Mouse (Mus musculus) heart, embryonic 15.5 days (tissue): ENCODE measurements around the gene Oas1c. TPM values are rescaled to one million over a fixed set of nuclear protein-coding genes. Genes with fewer than 3 reads are reported as not detected.

Experiments used
- ATAC-seq: fragments of 200-750 bp; cut with Nextera tagmentation; replicated peaks from 2 replicates; pipeline ENCODE4 v1.8.0; 2017; ENCODE audit warnings: low read depth, moderate TSS enrichment; ENCODE audit not compliant: insufficient number of reproducible peaks, insufficient read depth, low FRiP score
- H3K27ac ChIP-seq: fragments of 300-500 bp; sonication (generic); 2 replicates; pipeline ENCODE4 v1.5.1; 2015; ENCODE audit warnings: mild to moderate bottlenecking, inconsistent platforms
- H3K27me3 ChIP-seq: fragments of 300-500 bp; sonication (generic); 2 replicates; pipeline ENCODE4 v1.6.1; 2015; ENCODE audit warnings: inconsistent platforms
- H3K36me3 ChIP-seq: fragments of 300-500 bp; sonication (generic); 2 replicates; pipeline ENCODE4 v1.6.1; 2015; ENCODE audit warnings: mild to moderate bottlenecking, inconsistent platforms
- H3K4me1 ChIP-seq: fragments of 300-500 bp; sonication (generic); replicated peaks from 2 replicates; pipeline ENCODE4 v1.6.1; 2015; ENCODE audit warnings: inconsistent platforms
- H3K4me2 ChIP-seq: fragments of 300-500 bp; sonication (generic); 2 replicates; pipeline ENCODE4 v1.6.1; 2015; ENCODE audit warnings: inconsistent platforms, mild to moderate bottlenecking, moderate library complexity
- H3K4me3 ChIP-seq: fragments of 300-500 bp; sonication (generic); 2 replicates; pipeline ENCODE4 v1.5.1; 2015; ENCODE audit warnings: mild to moderate bottlenecking, inconsistent platforms
- H3K9ac ChIP-seq: fragments of 300-500 bp; sonication (generic); 2 replicates; pipeline ENCODE4 v1.6.1; 2015; ENCODE audit warnings: mild to moderate bottlenecking, inconsistent platforms
- H3K9me3 ChIP-seq: fragments of 300-500 bp; sonication (generic); replicated peaks from 2 replicates; pipeline ENCODE4 v1.6.1; 2016; ENCODE audit warnings: inconsistent platforms
- WGBS: fragments of 180-500 bp; shearing (Covaris S2); methylation state at CpG from one replicate; pipeline ENCODE4 v1.1.7; 2015; ENCODE audit warnings: mixed read lengths; 5-methylcytosine and 5-hydroxymethylcytosine counted together
- polyA plus RNA-seq: library from polyadenylated mRNA; unstranded; fragments of >200 nt; fragmentation: Nextera tagmentation; extraction: Ambion mirVana; gene quantifications from 2 replicates; pipeline ENCODE4 v1.2.1, GENCODE M21; 2015

The Oas1c gene
- polyA plus RNA-seq: 0.73 and 0.84 TPM in 2 replicates

GRCm38 (mm10) chr5:120811951-120812819 is at the start of gene Oas1c:
Oas1c (minus strand) TSS chr5:120812514.
- ATAC-seq: peak; percentile 73; the same call in 1 of the 2 replicates
- Histone ChIP-seq H3K4me3 (peak within 1 kb of the TSS; percentile 54), H3K4me2 (peak within 1 kb of the TSS; percentile 77), H3K36me3 (no peaks in the 10 kb centered on the region), H3K4me1 (peaks cover 9% of the 10 kb centered on the region), H3K27ac (peak within 1 kb of the TSS; percentile 48; the same call in 1 of the 2 replicates), H3K9me3 (no peaks in the 10 kb centered on the region), H3K9ac (peak within 1 kb of the TSS; percentile 47), H3K27me3 (no peaks in the 10 kb centered on the region)
- WGBS: 6% methylated on average over 18 of the region's 18 CpGs

DNA sequence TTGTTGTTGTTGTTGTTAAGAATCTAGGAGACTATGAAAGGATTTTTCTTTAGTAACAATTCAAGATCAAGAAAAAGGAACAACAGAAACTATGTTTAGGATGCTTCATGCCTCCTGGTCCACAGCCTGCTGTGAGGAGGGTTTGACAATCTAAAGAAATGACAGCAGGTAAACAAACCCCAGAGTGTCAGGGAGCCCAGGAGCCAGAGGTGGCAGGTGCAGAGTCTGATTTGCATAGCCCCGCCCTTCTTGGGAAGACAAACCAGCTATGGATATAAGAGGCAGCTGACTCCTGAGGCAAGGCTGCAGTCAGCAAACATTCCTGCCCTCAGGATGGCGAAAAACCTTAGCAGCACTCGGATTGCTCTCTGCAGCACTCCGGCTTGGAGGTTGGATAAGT is 48.8 kb upstream of the Oas1c start, which contains the start of gene Oas1h:
Gene Oas1h (plus strand): TSS at position 301 of the 400 bp plus-strand sequence.
- Histone ChIP-seq H3K9me3 (no peaks in the 10 kb centered on the region), H3K36me3 (no peaks in the 10 kb centered on the region), H3K27ac (no peak within 1 kb of the TSS), H3K27me3 (no peaks in the 10 kb centered on the region), H3K4me1 (no peaks in the 10 kb centered on the region), H3K4me3 (no peak within 1 kb of the TSS), H3K9ac (no peak within 1 kb of the TSS), H3K4me2 (no peak within 1 kb of the TSS)
- WGBS: 64% methylated on average over 4 of the region's 4 CpGs
- no peak for ATAC-seq

DNA sequence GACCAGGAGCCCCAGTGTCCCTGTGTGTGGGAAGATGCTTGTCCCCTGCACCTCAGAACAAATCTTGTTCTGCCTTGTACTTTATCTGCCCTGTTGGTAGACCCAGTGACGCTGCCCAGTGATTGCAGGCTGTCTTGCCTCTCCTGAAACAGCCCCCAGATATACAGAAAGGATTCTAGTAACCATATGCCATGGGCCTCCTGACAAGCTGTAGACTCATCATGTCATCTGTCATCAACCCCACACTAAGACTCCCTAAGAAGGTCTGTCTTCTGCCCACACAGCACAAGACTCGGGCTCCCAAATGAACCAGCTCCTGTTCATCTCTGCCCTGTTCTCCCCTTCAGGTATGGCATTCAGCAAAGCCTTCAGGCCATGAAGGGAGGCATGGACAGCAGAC is 46.9 kb upstream of the Oas1c start:
- H3K27me3 ChIP-seq: no peaks in the 10 kb centered on the region
- WGBS: 52% methylated on average over 2 of the region's 2 CpGs
- no peak overlapping the region for H3K27ac ChIP-seq
- ATAC-seq: no peak
- no peak overlapping the region for H3K4me2 ChIP-seq
- no peaks in the 10 kb centered on the region for H3K4me1 ChIP-seq
- no peak overlapping the region for H3K4me3 ChIP-seq
- H3K36me3 ChIP-seq: no peaks in the 10 kb centered on the region
- no peak overlapping the region for H3K9ac ChIP-seq
- 0 out of 2 replicates have a peak, but pooled peaks cover 2% of the 10 kb centered on the region for H3K9me3 ChIP-seq

GRCm38 (mm10) chr5:120849601-120850136 is 37.4 kb upstream of the Oas1c start:
- 0 out of 2 replicates have a peak, but pooled peaks cover 4% of the 10 kb centered on the region for H3K9me3 ChIP-seq
- no peaks in the 10 kb centered on the region for H3K36me3 ChIP-seq
- no peaks in the 10 kb centered on the region for H3K27me3 ChIP-seq
- H3K9ac ChIP-seq: no peak overlapping the region
- H3K4me2 ChIP-seq: no peak overlapping the region
- ATAC-seq: no peak
- H3K4me3 ChIP-seq: no peak overlapping the region
- 62% methylated on average over 3 of the region's 3 CpGs for WGBS
- H3K27ac ChIP-seq: no peak overlapping the region
- no peaks in the 10 kb centered on the region for H3K4me1 ChIP-seq

DNA sequence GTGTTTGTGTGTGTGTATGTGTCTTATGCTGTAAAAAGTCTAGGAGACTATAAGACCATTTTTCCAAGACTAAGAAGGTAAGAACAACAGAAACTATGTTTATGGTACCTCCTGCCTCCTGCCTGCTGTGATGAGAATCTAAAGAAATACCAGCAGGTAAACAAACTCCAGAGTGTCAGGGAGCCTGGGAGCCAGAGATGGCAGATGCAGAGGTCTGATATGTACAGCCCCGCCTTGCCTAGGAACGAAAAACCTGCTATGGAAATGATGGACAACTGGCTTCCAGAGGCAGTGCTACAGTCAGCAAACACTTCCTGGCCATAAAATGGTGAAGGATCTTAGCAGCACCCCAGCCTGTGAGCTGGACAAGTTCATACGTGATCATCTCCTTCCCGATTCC is 34.8 kb upstream of the Oas1c start, which contains the start of gene Oas1f:
Gene Oas1f (plus strand): TSS at position 301 of the 400 bp plus-strand sequence.
- Histone ChIP-seq H3K4me2 (no peak within 1 kb of the TSS), H3K27me3 (no peaks in the 10 kb centered on the region), H3K9me3 (no peaks in the 10 kb centered on the region), H3K27ac (no peak within 1 kb of the TSS), H3K4me1 (no peaks in the 10 kb centered on the region), H3K9ac (no peak within 1 kb of the TSS), H3K4me3 (no peak within 1 kb of the TSS), H3K36me3 (no peaks in the 10 kb centered on the region)
- 61% methylated on average over 4 of the region's 4 CpGs for WGBS
- ATAC-seq: no peak

- Histone ChIP-seq H3K9ac (no peak overlapping the region), H3K36me3 (no peaks in the 10 kb centered on the region), H3K27ac (no peak overlapping the region), H3K4me2 (no peak overlapping the region), H3K4me3 (no peak overlapping the region), H3K27me3 (no peaks in the 10 kb centered on the region), H3K9me3 (no peaks in the 10 kb centered on the region), H3K4me1 (no peaks in the 10 kb centered on the region)
- WGBS: 59% methylated on average over 3 of the region's 3 CpGs
- ATAC-seq: no peak
These were observed 32.4 kb upstream of the Oas1c start for GRCm38 (mm10) chr5:120844713-120845112.

DNA sequence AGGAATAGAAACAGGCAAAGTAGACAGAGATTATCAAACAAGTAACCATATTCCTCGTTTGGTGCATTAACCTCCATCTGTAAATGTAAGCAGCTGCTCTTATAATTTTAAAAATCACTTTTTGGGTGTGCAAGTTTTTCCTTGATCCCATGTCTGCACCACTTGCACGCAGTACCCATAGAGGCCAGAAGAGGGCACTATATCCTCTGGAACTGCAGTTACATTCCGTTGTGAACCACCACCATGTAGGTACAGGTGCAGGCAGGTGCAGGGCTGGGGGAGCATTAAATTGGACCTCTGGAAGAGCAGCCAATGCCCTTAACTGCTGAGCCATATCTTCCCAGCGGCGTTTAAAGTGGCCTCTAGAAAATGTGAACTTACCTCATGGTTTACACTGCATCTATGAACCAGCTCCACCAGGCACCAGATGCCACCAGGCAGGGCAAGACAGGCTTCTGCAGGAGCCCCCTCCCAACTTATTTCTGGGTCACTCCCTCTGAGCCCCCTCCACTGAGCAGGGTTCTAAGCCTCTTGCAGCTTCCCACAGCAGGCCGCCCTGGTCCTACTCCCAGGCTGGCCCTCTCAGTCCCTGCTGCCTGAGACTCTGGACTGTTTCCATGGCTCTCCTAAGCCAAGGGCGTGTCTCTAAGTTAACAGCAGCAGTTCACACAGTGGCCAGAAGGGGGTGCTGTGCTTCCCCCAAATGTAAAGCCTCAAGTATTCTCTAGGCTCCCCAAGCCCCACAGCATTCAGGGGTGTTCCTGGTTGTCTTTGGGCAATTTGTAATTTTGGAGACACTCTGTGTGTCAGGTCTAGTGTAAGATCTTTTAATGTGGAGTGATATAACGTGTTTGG is 24.6 kb upstream of the Oas1c start:
- 7% methylated on average over 8 of the region's 8 CpGs for WGBS
- Histone ChIP-seq H3K36me3 (no peaks in the 10 kb centered on the region), H3K27me3 (peaks cover 26% of the 10 kb centered on the region), H3K4me2 (no peak overlapping the region), H3K4me1 (no peaks in the 10 kb centered on the region), H3K9me3 (no peaks in the 10 kb centered on the region), H3K4me3 (no peak overlapping the region), H3K27ac (no peak overlapping the region), H3K9ac (no peak overlapping the region)
- ATAC-seq: no peak

GRCm38 (mm10) chr5:120833335-120834280 is 21.3 kb upstream of the Oas1c start:
- ATAC-seq: no peak
- H3K4me3 ChIP-seq: no peak overlapping the region
- no peaks in the 10 kb centered on the region for H3K36me3 ChIP-seq
- H3K9me3 ChIP-seq: no peaks in the 10 kb centered on the region
- peaks cover 26% of the 10 kb centered on the region for H3K27me3 ChIP-seq
- no peaks in the 10 kb centered on the region for H3K4me1 ChIP-seq
- no peak overlapping the region for H3K4me2 ChIP-seq
- no peak overlapping the region for H3K27ac ChIP-seq
- H3K9ac ChIP-seq: no peak overlapping the region
- 15% methylated on average over 17 of the region's 17 CpGs for WGBS

- no peak overlapping the region for H3K4me3 ChIP-seq
- H3K4me1 ChIP-seq: no peaks in the 10 kb centered on the region
- WGBS: 68% methylated on average over 4 of the region's 4 CpGs
- H3K9ac ChIP-seq: no peak overlapping the region
- no peaks in the 10 kb centered on the region for H3K9me3 ChIP-seq
- no peak overlapping the region for H3K4me2 ChIP-seq
- H3K36me3 ChIP-seq: no peaks in the 10 kb centered on the region
- peaks cover 21% of the 10 kb centered on the region for H3K27me3 ChIP-seq
- no peak for ATAC-seq
- no peak overlapping the region for H3K27ac ChIP-seq
These were observed 18.7 kb upstream of the Oas1c start for GRCm38 (mm10) chr5:120831031-120831430.

DNA sequence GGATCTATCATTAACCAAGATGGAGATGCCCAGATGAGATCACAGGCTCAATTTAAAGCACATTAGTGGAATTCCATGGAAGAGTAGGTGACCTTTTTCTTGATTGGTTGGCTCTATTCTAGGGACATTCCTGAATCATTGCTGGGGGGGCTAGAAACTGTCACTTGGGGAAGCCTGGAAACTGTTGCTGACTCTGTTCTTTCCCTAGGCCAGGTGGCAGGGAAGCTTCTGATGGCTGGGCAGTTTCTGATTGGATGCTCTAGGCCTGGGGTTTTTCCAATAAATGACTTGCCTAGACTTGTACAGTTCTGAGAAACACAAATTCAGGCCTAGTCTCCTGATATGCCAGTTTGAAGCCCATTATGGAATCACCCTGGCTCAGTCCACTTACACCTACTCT is 6.7 kb upstream of the Oas1c start:
- no peak overlapping the region for H3K9ac ChIP-seq
- no peaks in the 10 kb centered on the region for H3K4me1 ChIP-seq
- H3K9me3 ChIP-seq: 0 out of 2 replicates have a peak, but pooled peaks cover 9% of the 10 kb centered on the region
- H3K27ac ChIP-seq: no peak overlapping the region
- H3K27me3 ChIP-seq: no peaks in the 10 kb centered on the region
- ATAC-seq: no peak
- H3K4me2 ChIP-seq: no peak overlapping the region
- H3K4me3 ChIP-seq: no peak overlapping the region
- H3K36me3 ChIP-seq: no peaks in the 10 kb centered on the region
